Mouse (Mus musculus) limb, embryonic 10.5 days (tissue): ENCODE measurements around the gene Tsg101. TPM values are rescaled to one million over a fixed set of nuclear protein-coding genes. Genes with fewer than 3 reads are reported as not detected.
"Not testable (repeated sequence)": the region's sequence is repeated elsewhere in the genome, so short reads cannot be mapped to it uniquely, and the experiment has no call there.

Experiments used
- DNase-seq: peaks from one replicate; pipeline ENCODE4 v3.0.0-alpha.2; 2017; ENCODE audit warnings: low spot score
- H3K27ac ChIP-seq: fragments of 300-500 bp; sonication (generic); 2 replicates; pipeline ENCODE4 v1.5.1; 2016; ENCODE audit warnings: mild to moderate bottlenecking
- H3K27me3 ChIP-seq: fragments of 300-500 bp; sonication (generic); 2 replicates; pipeline ENCODE4 v1.6.1; 2016; ENCODE audit warnings: low read depth, mild to moderate bottlenecking; ENCODE audit not compliant: poor library complexity, severe bottlenecking
- H3K36me3 ChIP-seq: fragments of 300-500 bp; sonication (generic); 2 replicates; pipeline ENCODE4 v1.6.1; 2016; ENCODE audit warnings: mild to moderate bottlenecking, moderate library complexity
- H3K4me1 ChIP-seq: fragments of 300-500 bp; sonication (generic); 2 replicates; pipeline ENCODE4 v1.6.1; 2016
- H3K4me3 ChIP-seq: fragments of 300-500 bp; sonication (generic); 2 replicates; pipeline ENCODE4 v1.5.1; 2016; ENCODE audit warnings: mild to moderate bottlenecking, moderate library complexity
- H3K9me3 ChIP-seq: fragments of 300-500 bp; sonication (generic); replicated peaks from 2 replicates; pipeline ENCODE4 v1.6.1; 2016; ENCODE audit warnings: mild to moderate bottlenecking
- WGBS: fragments of 180-500 bp; shearing (Covaris S2); methylation state at CpG from one replicate; pipeline ENCODE4 v1.1.7; 2016; 5-methylcytosine and 5-hydroxymethylcytosine counted together
- polyA plus RNA-seq: library from polyadenylated mRNA; unstranded; fragments of >200 nt; fragmentation: Nextera tagmentation; extraction: Ambion mirVana; gene quantifications from 2 replicates; pipeline ENCODE4 v1.2.1, GENCODE M21; 2016

Gene Tsg101
- polyA plus RNA-seq, 1 experiment from 2014 or later: 252 TPM

DNA sequence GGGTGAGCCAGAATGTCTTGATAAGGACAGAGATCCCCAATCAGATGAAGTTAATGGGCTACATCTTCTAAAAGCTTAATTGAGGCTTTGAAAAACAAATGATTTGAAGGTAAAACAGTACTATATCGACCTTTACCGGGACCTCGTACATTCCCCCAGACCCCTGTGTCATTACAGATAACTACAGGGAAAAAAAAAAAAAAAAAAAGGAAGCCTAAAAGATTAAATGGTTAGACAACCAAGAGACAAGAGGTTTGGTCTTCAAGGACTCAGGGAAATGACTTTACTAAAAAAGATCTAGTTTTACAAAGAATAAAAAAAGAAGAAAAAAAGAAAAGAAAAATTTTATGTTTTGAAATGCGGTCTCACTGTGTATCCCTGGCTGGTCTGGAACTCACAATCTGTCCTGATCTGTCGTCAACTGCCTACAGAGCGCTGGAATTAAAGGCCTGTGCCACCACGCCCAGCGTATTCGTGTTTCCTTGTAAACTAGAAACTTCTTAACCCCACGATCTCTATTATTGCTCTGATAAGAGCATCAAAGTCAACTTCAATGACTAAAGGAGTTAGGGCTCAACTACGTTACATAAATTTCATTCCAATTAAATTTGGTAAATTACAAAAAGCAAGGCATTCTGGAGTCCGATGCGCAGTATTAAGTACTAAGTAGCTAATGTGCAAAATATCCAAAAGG lies 944 bp downstream of the Tsg101 start:
- peak overlapping the region; percentile 99 for H3K27ac ChIP-seq

GRCm38 (mm10) chr7:46916376-46916775 lies 3.4 kb downstream of the Tsg101 start:
- Histone ChIP-seq H3K27me3 (no peaks in the 10 kb centered on the region), H3K4me3 (no peak overlapping the region), H3K36me3 (peaks cover 65% of the 10 kb centered on the region), H3K9me3 (no peaks in the 10 kb centered on the region), H3K27ac (no peak overlapping the region), H3K4me1 (peaks cover 22% of the 10 kb centered on the region)
- DNase-seq: no peak
- 95% methylated on average over 3 of the region's 3 CpGs for WGBS

More for the DNA sequence above, 944 bp downstream of the Tsg101 start:
- H3K4me3 ChIP-seq: peak overlapping the region; percentile 92
- peaks cover 40% of the 10 kb centered on the region for H3K36me3 ChIP-seq
- H3K9me3 ChIP-seq: no peaks in the 10 kb centered on the region
- peak; percentile 39 for DNase-seq
- no peaks in the 10 kb centered on the region for H3K27me3 ChIP-seq
- WGBS: 21% methylated on average over 13 of the region's 13 CpGs
- H3K4me1 ChIP-seq: peaks cover 22% of the 10 kb centered on the region

DNA sequence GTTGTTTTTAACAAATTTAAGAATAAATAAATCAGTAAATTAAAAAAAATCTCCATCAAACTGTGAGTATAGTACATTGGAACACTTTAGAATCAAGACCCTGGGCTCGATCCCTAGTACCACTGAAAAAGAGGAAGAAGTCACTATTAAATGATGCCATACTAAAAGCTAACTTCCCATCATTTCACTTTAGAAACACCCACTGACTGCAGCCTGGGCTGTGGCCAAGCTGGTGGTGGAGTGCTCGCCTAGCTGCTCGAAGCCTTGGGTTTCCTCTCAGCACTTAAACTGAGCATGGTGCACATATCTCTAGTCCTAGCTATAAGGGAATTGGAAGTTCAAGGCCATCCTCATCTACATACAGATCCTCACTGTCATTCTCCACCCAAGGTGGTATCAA lies 8.5 kb downstream of the Tsg101 start:
- WGBS: 98% methylated on average over 3 of the region's 3 CpGs
- Histone ChIP-seq H3K4me1 (0 out of 2 replicates have a peak, but pooled peaks cover 1% of the 10 kb centered on the region), H3K27ac (no peak overlapping the region), H3K27me3 (no peaks in the 10 kb centered on the region), H3K36me3 (peaks cover 100% of the 10 kb centered on the region), H3K4me3 (no peak overlapping the region), H3K9me3 (no peaks in the 10 kb centered on the region)
- DNase-seq: no peak

DNA sequence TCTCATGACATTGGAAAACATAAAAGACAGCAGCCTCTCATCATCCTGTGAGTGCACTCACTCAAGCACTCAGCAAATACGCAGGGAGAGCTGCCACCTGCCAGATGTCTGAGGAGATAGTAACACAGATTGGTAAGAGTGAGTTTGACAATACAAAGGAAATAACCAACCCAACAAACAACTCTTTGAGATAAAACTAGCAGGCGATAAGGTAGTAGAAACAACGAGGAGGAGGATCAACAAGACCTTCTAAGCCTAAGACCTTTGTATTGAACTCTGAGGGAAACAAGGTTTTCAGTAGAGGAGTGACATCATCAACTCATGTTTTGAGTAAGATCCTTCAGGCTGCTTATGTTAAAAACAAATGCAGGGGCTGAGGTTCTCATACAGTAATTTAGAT lies 20.4 kb downstream of the Tsg101 start:
- no peak overlapping the region for H3K4me3 ChIP-seq
- WGBS: 96% methylated on average over 3 of the region's 3 CpGs
- no peak overlapping the region for H3K27ac ChIP-seq
- DNase-seq: no peak
- H3K36me3 ChIP-seq: peaks cover 98% of the 10 kb centered on the region
- H3K27me3 ChIP-seq: no peaks in the 10 kb centered on the region
- H3K4me1 ChIP-seq: no peaks in the 10 kb centered on the region
- H3K9me3 ChIP-seq: no peaks in the 10 kb centered on the region

- Histone ChIP-seq H3K27ac (no peak overlapping the region), H3K9me3 (no peaks in the 10 kb centered on the region), H3K27me3 (no peaks in the 10 kb centered on the region), H3K36me3 (peaks cover 99% of the 10 kb centered on the region), H3K4me3 (no peak overlapping the region), H3K4me1 (no peaks in the 10 kb centered on the region)
- 84% methylated on average over 3 of the region's 3 CpGs for WGBS
- no peak for DNase-seq
These were observed 24.3 kb downstream of the Tsg101 start for GRCm38 (mm10) chr7:46895511-46895910.

DNA sequence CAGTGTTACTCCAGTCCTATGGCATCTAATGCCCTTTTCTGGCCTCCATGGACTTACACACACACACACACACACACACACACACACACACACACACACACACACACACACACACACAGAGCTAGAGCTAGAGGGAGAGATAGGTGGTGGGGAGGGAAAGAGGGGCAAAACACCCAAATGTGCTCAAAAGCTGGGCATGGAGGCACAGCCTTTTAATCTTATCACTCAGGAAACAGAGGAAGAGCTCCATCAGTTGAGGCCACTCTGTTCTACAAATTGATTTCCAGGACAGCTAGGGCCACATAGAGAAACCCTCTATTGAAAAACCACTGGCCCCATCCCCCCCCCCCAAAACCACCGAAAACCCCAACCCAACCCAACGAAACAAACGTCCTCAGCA lies 36.5 kb downstream of the Tsg101 start:
- Histone ChIP-seq H3K36me3 (peaks cover 63% of the 10 kb centered on the region), H3K4me1 (no peaks in the 10 kb centered on the region), H3K9me3 (no peaks in the 10 kb centered on the region), H3K27me3 (no peaks in the 10 kb centered on the region), H3K27ac (no peak overlapping the region), H3K4me3 (no peak overlapping the region)
- WGBS: 93% methylated on average over 3 of the region's 3 CpGs
- DNase-seq: no peak

DNA sequence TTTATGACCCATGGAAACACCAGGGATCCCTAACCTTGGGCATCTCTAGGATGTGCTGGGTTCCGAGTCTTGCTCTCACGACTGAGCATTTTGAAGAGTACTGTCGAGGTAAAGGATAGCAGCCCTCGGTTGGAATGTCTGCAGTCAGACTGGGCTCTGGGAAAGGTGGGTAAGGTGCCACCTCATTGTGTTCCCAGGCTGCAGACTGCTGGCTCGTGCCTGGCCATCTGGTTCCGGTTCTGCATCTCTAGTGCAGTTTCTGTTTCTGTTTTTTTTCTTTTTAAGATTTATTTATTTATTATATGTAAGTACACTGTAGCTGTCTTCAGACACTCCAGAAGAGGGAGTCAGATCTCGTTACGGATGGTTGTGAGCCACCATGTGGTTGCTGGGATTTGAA lies 37.8 kb downstream of the Tsg101 start:
- not testable (repeated sequence) for H3K27ac ChIP-seq, H3K4me1 ChIP-seq, H3K4me3 ChIP-seq, H3K27me3 ChIP-seq, H3K9me3 ChIP-seq, DNase-seq
- H3K36me3 ChIP-seq: peaks cover 49% of the 10 kb centered on the region
- 92% methylated on average over 8 of the region's 8 CpGs for WGBS

DNA sequence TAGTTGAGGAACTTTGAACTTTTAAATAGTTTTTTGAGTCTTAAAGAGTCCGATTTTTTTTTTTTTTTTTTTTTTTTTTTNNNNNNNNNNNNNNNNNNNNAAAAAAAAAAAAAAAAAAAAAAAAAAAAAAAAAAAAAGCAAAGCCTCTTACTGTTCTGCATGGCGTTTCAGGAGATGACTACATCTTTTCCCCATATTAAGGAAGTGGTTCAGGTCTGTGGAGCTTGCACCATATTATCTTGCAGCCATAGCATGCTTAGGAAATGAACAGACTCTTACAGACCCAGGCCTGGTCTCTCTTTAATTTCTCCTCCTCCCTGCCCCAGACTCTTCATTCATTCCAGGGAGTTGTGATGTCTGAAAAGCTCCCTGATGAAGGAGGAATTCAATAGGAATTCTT lies 38.8 kb downstream of the Tsg101 start:
- H3K27ac ChIP-seq: no peak overlapping the region
- no peaks in the 10 kb centered on the region for H3K27me3 ChIP-seq
- H3K4me1 ChIP-seq: no peaks in the 10 kb centered on the region
- no peak for DNase-seq
- peaks cover 40% of the 10 kb centered on the region for H3K36me3 ChIP-seq
- 88% methylated on average over 2 of the region's 2 CpGs for WGBS
- no peak overlapping the region for H3K4me3 ChIP-seq
- no peaks in the 10 kb centered on the region for H3K9me3 ChIP-seq

- no peaks in the 10 kb centered on the region for H3K9me3 ChIP-seq
- H3K36me3 ChIP-seq: peaks cover 28% of the 10 kb centered on the region
- H3K4me3 ChIP-seq: no peak overlapping the region
- 97% methylated on average over 5 of the region's 5 CpGs for WGBS
- no peaks in the 10 kb centered on the region for H3K27me3 ChIP-seq
- no peak for DNase-seq
- H3K27ac ChIP-seq: no peak overlapping the region
- H3K4me1 ChIP-seq: no peaks in the 10 kb centered on the region
These were observed 39.9 kb downstream of the Tsg101 start for GRCm38 (mm10) chr7:46879851-46880250.

DNA sequence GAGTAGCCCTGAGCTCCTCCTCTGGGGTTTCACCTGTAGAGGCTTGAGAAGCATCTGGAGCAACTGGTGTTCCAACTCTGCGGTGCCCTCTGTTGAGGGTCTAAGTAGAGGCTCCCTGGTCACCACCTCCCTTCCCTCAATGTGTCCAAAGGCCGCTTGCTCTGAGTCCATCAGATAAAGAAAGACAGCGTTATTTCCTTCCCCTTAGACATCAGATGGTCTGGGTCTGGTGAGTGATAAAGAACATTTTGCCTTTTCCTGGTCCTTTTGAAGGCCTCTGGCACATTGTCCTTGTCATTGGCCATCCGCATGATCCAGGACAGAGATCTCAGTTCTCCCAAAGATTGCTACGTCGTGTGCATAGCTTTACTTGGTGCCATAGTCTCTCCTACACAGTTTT lies 42.5 kb downstream of the Tsg101 start:
- Histone ChIP-seq H3K27me3 (no peaks in the 10 kb centered on the region), H3K36me3 (peaks cover 13% of the 10 kb centered on the region), H3K27ac (no peak overlapping the region), H3K4me3 (no peak overlapping the region), H3K4me1 (no peaks in the 10 kb centered on the region), H3K9me3 (no peaks in the 10 kb centered on the region)
- DNase-seq: no peak
- WGBS: 86% methylated on average over 6 of the region's 6 CpGs

DNA sequence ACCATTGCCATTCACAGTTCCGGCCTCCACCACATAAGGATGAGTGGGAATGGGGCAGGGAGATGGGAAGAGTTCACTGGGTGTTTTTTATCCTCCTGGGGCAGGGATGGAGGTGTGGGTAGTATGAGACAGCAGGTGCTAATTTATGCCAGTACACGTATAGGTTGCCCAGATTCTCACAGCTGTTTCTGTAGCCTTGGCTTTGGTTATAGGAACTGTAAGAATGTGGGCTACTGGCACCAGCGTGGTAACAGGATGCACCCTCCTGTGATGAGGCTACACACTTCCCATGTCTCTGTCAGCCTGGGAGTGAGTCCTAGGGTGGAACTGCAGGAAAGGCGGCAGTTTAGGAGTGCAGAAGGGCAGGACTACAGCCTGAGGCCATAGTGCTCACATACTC lies 42.9 kb downstream of the Tsg101 start:
- WGBS: 68% methylated on average over 4 of the region's 4 CpGs
- H3K27ac ChIP-seq: no peak overlapping the region
- no peaks in the 10 kb centered on the region for H3K9me3 ChIP-seq
- no peak overlapping the region for H3K4me3 ChIP-seq
- peaks cover 13% of the 10 kb centered on the region for H3K36me3 ChIP-seq
- no peaks in the 10 kb centered on the region for H3K4me1 ChIP-seq
- DNase-seq: no peak
- no peaks in the 10 kb centered on the region for H3K27me3 ChIP-seq

DNA sequence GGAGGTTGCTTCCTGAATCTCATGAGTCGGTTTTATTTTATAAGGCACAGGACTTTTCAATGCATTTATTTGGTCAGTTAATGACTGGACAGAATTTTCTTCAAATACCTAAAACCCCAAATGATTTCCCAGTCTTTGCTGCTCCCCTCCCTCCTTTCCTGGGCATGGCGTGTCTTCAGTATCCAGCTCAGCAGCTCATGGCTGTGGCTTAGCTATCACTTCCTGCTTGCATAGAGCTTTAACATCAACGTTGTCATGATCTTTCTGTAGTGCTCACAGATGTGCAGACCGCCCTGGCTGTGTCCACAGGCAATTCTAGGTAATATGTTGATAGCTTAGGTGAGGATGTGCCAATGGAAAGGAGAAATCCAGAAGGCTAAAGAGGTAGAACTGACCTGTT lies 47.8 kb downstream of the Tsg101 start:
- WGBS: 84% methylated on average over 4 of the region's 4 CpGs
- no peaks in the 10 kb centered on the region for H3K4me1 ChIP-seq

DNA sequence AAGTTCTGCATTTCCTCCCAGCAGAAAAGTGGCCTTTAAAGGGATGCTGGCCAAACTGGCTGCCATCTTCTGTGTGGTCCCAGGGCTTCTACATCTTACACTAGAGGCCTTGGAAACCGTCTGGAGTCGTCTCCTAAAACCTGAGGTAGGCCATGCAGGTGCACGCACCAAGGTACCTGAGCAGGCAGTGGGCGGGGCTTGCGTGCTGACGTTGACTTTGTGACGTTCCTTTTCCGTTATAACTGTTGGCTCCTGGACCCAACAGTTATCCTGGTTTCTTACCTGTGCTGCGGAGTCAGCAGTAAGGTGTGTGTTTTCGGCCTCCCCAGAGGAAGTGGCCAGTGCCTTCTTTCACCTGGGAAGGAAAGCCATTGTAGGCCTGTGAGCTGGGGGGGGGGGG lies 58.8 kb downstream of the Tsg101 start, which contains the start of gene Ldhc:
Ldhc (plus strand) TSS at position 208 of the 400 bp plus-strand sequence.
- Histone ChIP-seq H3K9me3 (no peaks in the 10 kb centered on the region), H3K4me3 (no peak within 1 kb of the TSS), H3K27me3 (no peaks in the 10 kb centered on the region), H3K4me1 (no peaks in the 10 kb centered on the region), H3K36me3 (peaks cover 7% of the 10 kb centered on the region), H3K27ac (no peak within 1 kb of the TSS)
- DNase-seq: no peak
- WGBS: 46% methylated on average over 10 of the region's 10 CpGs

More for the DNA sequence above, 47.8 kb downstream of the Tsg101 start:
- Histone ChIP-seq H3K36me3 (no peaks in the 10 kb centered on the region), H3K27me3 (no peaks in the 10 kb centered on the region), H3K4me3 (no peak overlapping the region), H3K9me3 (no peaks in the 10 kb centered on the region), H3K27ac (no peak overlapping the region)
- no peak for DNase-seq

DNA sequence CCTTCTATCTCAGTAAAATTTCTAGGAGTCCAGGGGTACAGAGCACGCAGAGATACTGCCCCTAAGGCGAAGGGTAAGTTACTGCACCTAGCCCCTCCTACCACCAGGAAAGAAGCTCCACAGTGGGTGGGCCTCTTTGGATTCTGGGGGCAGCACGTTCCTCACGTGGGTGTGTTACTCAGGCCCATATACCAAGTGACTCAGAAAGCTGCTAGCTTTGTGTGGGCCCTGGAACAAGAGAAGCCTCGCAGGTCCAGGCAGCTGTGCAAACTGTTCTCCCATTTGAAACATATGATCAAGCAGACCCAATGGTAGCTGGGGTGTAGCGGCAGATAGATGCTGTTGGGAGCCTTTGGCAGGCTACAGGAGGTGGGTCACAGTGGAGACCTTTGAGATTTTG lies 60.7 kb downstream of the Tsg101 start:
- Histone ChIP-seq H3K4me3 (no peak overlapping the region), H3K9me3 (no peaks in the 10 kb centered on the region), H3K27ac (no peak overlapping the region), H3K4me1 (no peaks in the 10 kb centered on the region), H3K27me3 (no peaks in the 10 kb centered on the region), H3K36me3 (peaks cover 27% of the 10 kb centered on the region)
- WGBS: 58% methylated on average over 6 of the region's 6 CpGs
- DNase-seq: no peak
